Mouse (Mus musculus) mature B cell (primary cell): ENCODE data around the gene Cd300lb.

Source experiments
- in situ Hi-C: fragments of 300-500 bp; cut with MboI; formaldehyde crosslinking; loops from 2 replicates; pipeline ENCODE4 v1.14.3; 2019

The Cd300lb gene

DNA sequence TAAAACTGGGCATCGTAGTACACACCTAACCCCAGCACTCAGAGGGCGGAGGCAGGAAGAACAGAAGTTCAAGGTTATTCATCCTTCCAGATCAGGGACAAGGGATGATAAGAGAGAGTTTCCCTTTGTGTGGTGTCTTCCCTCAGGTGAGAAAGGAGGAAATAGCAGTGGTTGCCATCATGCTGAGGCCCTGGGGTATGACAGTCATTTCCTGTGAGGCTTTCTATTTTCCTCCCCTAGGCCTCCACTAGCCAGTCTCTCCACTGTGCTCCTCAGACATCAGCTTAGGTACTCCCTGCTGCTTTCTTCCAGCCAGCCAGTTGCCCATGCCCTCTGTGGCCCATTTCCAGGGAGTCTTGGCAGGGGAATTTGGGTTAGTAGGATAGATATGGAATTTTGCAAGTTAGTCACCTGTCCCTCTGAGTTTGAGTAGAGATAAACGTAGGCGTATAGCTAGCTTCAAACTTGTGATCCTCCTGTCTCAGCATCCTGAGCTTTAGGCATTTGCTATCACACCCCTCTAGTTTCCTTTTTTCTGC, 50.9 kb downstream of the Cd300lb start:
- in situ Hi-C loops, result no loop called here

DNA sequence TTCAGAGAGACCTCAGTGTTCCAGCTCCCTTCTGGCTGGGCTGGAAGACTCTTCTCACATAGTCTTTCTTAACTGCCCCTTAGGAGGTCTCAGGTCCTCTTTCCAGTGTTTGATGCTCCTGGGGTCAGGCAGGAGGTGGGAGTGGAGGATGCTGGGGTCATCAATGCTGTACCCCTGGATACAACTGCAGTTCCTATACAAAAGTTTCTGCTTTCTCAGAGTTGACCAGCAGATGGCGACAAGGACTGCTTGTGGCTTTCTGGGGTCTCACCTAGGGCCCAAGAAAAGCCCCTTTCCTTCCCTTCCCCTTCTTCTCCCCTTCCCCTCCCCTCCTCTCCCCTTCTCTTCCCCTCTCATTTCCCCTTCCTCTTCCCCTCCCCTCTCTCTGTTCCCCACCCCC, 53.6 kb downstream of the Cd300lb start:
- in situ Hi-C loops, result no loop called here

DNA sequence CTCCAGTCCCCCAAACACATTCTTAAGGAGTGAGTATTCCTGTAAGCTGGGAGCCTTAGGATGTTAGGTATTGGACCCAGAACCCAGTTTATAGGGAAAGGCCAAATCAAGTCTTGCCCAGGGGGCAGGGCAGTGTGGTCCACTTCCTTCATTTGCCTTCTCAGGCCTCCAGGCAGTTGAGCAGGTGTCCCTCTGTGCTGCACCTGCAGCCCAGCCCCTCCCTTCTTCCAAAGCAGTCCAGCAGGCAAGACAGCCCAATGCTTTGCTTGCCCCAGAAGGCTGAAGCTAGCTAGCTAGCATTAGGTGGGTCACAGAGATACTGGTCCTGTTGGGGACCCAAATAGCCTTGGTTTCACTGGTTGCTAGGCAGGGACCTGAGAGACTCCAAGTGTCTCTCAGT, 54.0 kb downstream of the Cd300lb start:
- in situ Hi-C loops, result no loop called here

DNA sequence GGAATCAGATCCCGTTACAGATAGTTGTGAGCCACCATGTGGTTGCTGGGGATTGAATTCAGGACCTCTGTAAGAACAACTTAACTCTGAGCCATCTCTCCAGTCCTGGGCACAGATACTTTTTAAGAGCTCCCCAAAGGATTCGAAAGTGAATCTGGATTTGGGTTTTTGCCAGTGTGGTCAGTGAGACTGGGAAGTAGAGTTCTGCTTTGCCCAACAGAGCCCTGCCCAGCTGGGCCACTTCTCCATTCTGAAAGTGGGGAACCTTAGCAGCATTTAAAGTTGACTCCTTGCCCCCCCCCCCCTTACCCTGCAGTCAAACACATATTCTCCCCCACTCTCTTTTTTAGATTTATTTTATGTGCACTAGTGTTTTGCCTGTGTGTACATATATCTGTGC, 54.5 kb downstream of the Cd300lb start:
- in situ Hi-C loops, result no loop called here

DNA sequence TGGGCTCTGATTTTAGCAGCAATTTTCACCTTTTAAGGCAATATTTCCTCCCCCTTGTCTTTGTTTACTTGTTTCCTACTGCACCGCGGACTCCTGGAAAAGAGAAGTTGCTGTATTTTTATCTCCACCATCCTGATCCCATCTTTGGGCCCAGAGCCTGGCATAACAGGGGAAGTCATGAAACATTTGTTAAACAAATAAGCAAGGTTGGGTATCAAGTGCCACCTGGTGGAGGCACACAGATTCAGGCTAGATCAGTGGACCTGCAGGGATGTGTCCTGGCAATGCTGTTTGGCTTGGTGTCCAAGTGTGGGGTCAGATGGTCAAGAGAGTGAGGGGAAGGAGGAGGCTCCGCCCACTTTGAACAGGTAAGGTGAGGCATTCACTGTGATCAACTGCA, 57.0 kb downstream of the Cd300lb start:
- in situ Hi-C loops, result no loop called here

DNA sequence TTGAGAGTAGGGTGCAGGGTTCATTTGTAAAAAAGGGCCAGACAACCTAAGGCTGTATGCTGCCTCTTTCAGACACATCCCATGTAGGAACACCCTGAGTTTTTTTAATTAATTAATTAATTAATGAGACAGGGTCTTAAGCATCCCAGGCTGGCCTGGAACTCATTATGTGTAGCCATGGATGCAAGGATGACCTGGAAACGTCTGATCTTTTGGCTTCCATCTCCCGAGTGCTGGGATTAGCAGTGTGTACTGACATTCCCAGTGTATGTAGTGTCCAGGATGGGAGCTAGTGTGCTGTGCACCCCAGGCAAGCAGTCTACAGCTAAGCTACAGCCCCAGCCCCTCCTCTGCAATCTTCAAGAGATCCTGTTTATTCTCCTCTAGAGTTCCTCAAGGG, 57.6 kb downstream of the Cd300lb start:
- in situ Hi-C loops, result no loop called here

DNA sequence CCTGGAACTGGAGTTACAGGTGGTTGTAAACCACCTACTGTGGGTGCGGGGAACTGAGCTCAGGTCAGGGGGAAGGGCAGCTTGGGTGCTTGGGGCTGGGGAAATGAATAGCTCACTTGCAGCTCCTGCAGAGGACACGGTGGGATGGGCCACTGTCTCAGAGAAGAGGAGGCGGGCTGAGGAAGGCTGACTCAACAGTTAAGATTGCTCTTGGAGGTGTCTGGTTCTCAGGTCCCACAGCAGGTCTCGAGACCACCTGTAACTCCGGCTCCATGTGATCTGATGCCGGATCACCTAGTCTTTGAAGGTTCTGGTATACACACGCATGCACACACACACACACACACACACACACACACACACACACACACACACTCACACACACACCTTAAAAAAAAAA, 58.0 kb downstream of the Cd300lb start:
- in situ Hi-C loops, result no loop called here

DNA sequence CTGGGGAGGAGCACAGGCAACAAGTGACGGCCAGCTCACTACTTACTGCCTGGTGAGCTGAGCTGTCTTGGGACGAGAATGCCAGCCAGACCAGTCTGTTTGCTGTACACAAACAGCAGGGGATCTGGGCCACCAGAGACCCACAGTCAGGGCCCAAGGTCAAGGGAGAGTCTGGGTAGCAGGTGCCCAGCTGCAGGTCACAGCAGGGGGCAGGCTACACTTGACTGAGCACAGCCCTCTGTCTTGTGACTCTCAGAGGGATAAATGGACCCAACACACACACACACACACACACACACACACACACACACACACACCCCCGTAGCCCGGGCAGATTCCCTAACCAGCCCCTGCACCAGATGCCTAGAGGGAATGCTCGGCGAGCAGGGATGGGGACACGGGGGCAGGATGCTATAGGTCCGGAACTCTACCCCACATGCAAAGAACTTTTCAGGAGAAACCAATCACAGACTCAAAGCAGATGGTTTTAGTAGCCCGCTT, 58.8 kb downstream of the Cd300lb start:
- in situ Hi-C loops, result no loop called here

DNA sequence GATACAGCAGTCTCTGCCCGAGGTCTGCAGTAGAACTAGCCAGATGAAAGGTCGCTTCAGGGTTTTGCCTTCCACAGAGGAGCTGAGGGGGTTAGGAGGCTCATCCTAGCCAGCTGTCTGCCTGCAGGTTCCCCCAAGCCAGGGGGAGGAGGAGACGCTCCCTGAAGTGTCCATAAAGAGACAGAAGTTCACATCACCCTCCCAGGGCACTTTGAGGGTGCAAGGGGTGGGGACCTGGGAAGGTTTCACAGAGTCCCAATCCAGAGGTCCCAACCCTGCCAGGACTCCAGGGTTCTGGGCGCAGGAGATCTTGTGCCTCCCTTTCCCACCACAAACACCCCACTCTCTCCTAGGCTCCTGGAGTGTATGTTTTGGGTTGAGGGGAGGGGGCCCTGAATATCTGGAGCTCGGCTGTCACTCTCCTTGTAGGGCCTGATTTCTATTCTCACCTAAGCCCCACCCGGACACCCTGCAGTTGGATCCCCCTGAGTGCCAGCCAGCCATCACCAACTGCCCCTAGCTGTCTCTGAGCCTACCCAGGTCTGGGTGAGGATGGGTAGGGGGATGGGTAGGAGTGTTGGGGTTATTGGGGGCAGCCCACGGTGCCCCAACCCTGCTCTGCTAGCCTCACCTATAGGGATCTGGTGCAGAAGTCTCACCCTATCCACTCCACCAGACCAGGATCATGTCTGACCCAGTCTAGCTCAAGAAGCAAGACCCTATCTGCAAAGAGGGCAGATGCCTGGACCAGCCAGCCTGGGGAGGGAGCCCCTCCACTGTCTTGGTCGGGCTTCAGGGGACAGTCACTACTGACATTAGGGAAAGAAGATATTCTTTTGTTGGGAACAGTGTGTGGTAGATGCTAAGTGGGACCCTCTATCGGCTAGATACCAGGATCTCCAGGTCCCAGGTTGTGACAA, 59.7 kb downstream of the Cd300lb start:
- in situ Hi-C loops, result no loop called here

DNA sequence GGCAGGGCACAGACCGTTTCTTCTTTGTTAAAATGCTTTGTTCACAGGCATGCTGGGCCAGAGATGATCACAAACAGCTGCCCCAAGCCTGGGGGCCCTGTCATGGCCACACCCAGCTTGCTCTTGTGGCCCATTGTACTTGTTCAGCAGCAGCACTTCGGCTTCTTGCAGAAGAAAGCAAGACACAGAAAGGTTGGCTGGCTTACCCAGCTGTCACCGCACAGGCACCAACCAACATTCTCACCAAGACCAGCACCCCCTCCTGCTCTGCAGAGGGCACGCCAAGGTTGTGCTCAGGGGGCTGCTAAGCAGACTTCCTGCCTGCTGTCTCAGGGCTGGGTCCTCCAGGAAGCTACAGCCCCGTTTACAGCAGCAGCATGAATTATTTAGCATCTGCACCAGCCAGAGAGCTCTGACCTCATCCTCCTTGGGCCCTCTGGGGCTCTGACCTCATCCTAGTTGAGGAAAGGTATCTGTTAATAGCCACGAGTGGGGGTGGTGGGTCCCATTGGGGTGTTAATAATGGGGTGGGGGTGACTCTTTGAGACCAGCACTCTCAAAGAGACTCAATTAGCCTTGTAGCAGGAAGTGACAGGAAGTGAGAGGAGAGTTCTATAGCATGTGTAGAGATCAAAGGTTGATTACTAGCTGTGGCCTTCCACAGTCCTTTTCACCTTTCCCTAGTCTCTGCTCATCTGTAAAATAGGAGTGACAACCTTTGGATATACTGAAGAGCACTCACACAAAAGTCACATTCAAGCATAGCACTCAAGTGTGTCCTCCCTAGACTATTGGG, 61.0 kb downstream of the Cd300lb start:
- in situ Hi-C loops, result no loop called here
